Mouse (Mus musculus): Measurements from ENCODE around the gene Hoxa10.
A peak's percentile ranks its signal among the peaks of the same experiment; 100 is the strongest.

Gene Hoxa10

DNA sequence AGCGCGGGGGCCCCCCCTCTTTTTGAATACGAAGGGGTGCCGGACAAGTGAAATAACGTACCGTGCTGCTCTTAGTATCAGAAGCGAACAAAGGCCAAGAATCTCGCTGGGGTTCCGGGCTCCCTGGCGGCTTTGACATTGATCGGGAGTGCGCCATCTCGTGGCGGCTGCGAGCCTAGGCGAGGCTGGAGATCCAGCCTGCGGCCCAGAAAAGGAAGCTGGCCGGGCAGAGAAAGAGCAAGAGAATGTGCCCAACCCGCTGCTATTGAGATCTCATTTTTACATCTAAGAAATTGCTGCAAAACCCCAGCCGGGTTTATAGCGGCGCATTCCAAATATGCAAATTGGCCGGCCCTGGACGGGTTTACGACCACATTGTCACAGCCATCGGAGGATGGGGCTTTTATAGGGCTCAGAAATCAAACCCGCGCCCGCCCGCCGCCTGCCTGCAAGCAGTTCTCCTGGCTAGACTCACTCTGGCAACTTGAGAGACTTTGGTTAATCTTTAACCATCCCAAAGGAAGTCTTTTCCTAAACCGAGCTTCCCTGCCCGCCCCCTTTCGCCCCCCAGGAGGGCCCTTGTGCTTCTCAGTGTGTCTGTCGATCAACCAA, at the start of gene Hoxa10:
Gene Hoxa10 (minus strand): TSS at position 466 of the 612 bp plus-strand sequence.
- DNase-seq, result peak; percentile 89

- DNase-seq, result no peak
These were observed 49.5 kb upstream of the Hoxa10 start for GRCm38 (mm10) chr6:52290186-52290585.

DNA sequence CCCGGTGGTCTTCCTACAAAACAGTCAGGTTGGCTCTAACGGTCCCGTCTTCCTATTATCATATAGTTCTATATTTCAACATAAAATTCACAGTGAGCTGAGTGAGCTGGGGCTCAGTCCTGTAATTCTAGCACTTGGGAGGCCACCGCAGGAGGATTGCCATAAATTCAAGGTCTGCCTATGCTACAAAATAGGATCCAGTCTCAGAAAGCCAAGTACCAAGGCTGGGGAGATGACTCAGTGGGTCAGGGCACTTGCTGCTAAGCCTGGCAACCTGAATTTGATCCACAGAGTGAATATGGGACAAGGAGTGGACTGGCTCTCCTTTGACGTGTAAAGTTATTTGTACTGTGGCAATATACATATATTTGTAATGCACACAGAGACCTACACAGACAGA, 43.2 kb upstream of the Hoxa10 start:
- DNase-seq, result no peak

DNA sequence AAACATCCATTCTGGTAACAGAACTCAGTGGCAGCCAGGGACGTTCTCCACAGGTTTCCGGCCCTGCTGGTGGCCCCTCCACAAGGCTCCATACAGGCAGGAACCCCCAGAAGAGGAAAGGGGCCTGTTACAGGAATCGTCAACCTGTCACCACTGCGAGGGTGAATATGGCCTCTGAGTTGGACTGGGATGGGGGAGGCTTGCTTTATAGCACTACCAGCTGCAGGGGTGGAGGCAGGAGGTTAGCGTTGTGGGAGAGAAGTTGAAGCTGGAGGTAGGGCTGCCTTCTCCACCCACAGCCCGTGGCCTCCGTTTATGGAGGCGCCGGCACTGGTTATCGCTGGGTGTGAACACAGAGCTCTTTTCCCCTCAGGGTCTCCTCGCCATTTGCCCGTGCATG, 40.4 kb upstream of the Hoxa10 start:
- no peak for DNase-seq

DNA sequence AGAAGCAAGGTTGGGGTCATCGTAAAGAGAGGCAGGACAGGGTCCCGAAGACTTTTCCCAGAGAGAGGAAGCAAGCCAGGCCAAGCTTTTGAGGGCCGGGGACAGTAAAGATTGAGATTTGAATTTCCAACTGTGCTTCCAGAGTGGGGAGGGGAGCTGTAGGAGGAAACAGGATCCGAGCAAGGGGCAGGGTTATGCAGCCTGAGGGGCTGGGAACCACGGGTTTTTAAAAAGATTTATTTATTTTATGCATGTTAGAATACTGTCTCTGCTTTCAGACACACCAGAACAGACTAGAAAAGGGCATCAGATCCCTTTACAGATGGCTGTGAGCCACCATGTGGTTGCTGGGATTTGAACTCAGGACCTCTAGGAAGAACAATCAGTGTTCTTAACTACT, 36.3 kb upstream of the Hoxa10 start:
- no peak for DNase-seq

GRCm38 (mm10) chr6:52276382-52276781, 35.7 kb upstream of the Hoxa10 start:
- DNase-seq, result no peak

DNA sequence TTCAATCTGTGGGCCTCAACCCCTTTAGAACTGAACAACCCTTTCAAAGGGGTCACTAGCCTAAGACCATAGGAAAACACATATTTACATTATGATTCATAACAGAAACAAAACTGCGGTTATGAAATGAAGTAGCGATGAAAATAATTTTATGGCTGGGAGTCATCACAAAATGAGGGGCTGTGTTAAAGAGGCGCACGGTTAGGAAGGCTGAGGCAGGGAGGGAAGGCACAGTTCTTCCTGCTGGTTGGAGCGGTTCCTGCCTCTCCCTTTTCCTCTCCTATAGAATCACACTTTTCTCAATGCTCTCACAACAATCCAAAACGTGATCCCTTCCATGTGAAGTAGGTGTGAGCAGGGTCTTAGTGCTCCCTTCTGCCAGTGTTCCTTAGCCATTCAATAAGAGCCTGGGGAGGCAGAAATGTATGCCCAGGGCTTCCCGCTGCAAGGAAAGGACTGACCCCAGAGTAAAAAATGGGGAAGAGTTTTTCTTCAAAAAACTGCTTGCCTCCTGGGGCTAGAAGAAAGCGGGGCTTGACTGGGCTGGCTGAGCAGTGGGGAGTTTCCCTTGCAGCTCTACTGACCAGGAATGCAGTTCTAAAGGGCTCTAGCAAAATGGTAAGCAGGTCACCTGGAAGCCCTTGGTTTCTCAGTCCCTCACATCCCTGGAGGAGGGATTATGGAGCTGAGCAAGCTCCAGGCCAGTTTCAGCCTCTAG, 35.1 kb upstream of the Hoxa10 start:
- DNase-seq, result no peak

DNA sequence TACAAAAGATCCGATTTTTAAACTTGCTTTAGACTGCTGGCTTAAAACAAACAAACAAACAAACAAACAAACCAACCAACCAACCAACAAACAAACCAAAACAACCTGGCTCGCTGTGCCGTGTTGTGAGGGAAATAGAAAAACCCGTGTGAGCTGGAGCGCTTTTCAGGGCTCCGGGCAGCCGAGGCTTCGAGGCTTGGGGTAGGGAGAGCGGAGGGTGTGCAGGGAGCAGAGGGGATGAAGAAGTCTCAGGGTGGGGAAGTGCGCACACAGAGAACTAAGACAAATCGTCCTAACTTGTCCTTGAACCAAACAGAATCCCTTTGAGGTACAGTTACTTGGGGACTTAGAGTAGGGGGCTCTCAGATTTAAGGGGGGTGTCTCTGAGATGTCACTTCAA, 33.9 kb upstream of the Hoxa10 start:
- no peak for DNase-seq

GRCm38 (mm10) chr6:52273656-52274280, 33.1 kb upstream of the Hoxa10 start:
- no peak for DNase-seq

- no peak for DNase-seq
These were observed 32.4 kb upstream of the Hoxa10 start for GRCm38 (mm10) chr6:52272766-52273655.

- peak; percentile 81 for DNase-seq
These were observed 30.1 kb upstream of the Hoxa10 start for GRCm38 (mm10) chr6:52270494-52271480.

DNA sequence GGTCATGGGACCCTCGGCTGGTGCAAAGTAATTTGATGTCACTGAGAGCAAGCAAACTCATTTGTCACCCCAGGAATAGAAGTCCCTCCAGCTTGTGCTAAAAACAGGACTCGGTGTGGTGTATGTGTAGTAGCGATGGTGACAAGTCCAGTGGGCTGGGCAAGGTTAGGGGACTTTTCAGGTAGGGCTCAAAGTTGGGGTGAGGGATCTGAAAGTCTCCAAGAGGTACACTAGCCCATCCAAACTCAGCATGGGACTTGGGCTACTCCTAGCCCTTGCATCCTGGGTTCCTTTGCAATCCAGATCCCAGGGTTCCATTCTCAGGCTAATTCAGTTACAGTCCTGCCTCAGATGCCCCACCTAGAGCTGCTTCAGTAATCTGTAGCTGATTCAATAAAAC, 28.1 kb upstream of the Hoxa10 start:
- DNase-seq, result no peak

GRCm38 (mm10) chr6:52268341-52268740, 27.7 kb upstream of the Hoxa10 start:
- no peak for DNase-seq

DNA sequence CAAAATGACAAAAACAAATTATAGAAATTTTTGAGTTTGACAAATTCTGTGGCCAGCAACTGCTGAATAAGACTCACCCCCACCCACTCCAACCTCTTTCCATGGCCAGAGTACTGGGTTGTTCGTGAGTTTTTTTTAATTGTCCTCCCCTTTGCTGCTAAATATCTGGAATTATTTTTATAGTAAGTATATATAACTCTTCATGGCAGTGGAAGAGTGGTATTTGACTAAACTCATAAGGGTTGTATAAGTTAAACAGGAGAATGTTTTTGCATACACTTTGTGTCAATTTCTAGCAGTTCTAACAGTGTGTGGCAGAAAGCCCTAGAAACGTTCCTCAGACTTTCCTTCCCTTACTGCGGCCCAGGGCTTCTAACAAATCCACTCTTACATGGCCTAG, 27.0 kb upstream of the Hoxa10 start:
- no peak for DNase-seq

DNA sequence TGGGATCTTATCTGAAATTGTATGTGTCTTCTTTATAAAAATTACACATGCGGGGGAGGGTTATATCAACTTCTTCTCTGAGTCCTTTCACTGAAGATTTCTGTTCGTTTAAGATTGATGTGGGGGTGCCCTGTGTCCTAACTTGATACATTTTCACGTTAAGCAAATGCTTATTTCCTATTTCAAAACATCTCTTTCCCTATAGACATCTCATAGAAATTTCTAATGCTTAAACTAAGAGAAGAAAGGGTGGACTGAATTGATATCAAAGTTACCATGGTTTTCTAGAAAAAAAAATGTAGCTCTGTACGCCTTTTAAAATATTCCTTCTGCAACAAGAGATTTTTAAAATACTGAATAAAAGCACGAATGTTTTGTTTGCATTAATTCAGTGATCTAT, 26.6 kb upstream of the Hoxa10 start:
- DNase-seq, result no peak

GRCm38 (mm10) chr6:52266666-52266985, 26.0 kb upstream of the Hoxa10 start:
- DNase-seq, result no peak

- DNase-seq, result no peak
These were observed 25.4 kb upstream of the Hoxa10 start for GRCm38 (mm10) chr6:52265913-52266665.

DNA sequence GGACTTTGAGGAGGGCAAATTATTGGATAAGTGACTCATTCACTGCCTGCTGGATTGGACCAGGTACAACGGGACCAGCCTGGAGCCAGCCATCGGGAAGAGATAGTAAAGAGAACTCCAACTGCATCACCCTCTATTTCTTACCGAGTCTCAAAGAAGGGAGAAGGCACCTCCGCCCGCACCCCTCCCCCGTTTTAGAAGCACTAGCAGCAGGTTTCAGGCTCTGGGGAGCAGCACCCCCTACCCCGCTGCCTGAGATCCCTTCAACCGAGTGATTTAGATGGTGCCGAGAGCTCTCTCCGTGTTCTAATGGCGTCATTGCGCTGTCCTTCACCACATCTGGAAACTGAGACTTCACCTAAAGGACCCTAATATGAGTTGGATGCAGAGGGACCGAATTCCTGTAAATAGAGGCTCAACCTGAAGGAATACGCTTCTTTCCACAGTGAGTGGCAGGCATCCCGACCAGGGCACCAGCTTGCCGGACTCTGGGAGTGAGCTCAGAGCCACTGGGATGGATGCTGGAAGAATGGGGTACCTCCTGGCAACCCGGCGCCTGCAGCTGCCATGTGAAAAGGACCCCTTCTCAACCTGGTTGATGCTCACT, 24.8 kb upstream of the Hoxa10 start:
- no peak for DNase-seq

- DNase-seq, result no peak
These were observed 23.6 kb upstream of the Hoxa10 start for GRCm38 (mm10) chr6:52264106-52264790.

GRCm38 (mm10) chr6:52263321-52263585, 22.6 kb upstream of the Hoxa10 start:
- DNase-seq, result no peak

All from lung, postnatal 10 days (tissue).